Mouse (Mus musculus) MEL-GATA-1-ER (cell line): ENCODE measurements around the gene Smarcc2.
A peak's percentile ranks its signal among the peaks of the same experiment; 100 is the strongest.

Experiments
- DNase-seq: peaks from one replicate; pipeline ENCODE4 v3.0.0-alpha.2; 2012; ENCODE audit warnings: low read depth; ENCODE audit errors: extremely low read depth

Smarcc2 gene

DNA sequence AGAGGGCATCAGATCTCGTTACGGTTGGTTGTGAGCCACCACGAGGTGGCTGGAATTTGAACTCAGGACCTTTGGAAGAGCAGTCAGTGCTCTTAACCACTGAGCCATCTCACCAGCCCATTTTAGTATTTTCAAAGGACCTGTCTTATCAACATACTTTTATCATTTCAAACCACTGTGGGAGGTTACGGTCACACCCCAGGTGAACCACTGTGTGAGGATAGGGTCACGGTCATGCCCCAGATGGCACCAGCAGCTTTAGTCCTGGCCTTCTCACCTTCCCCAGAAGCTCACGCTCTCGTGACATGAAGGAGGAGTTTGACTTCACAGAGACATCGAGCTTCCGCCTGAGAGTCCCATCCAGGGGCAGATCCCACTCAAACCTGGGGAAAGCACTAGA is 52.1 kb downstream of the Smarcc2 start:
- DNase-seq = no peak

DNA sequence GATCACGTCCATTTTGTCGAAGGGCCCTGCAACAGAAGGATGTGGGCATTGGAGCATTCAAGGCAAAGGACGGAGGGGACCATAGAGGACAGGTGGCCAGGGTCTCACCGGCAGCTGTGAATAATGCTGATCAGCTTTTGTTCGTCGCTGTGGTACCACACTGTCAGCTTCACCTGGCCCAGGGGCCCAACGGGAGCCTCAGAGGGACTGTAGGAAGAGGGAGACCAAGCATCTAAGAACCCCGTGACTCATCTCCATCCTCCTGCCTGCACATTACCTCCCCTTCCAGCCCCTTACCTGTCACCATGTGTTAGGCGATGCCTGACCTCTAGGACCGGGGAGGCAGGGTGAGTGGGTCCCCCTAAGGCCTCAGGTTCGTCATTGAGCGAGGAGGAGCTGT is 52.7 kb downstream of the Smarcc2 start:
- no peak for DNase-seq

DNA sequence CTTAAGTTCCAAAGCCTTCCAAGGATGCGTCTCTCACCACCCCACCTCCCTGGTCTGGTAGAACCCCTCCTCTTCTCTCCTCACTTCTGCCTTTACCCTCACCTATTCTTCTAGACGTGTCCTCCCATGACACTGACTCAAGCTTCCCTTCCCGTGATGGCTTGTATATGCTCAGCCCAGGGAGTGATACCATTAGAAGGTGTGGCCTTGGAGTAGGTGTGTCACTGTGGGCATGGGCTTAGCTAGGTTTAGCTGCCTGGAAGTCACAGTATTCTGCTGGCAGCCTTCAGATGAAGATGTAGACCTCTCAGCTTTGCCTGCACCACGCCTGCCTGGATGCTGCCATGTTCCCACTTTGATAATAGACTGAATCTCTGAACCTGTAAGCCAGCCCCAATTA is 56.0 kb downstream of the Smarcc2 start:
- DNase-seq = no peak

DNA sequence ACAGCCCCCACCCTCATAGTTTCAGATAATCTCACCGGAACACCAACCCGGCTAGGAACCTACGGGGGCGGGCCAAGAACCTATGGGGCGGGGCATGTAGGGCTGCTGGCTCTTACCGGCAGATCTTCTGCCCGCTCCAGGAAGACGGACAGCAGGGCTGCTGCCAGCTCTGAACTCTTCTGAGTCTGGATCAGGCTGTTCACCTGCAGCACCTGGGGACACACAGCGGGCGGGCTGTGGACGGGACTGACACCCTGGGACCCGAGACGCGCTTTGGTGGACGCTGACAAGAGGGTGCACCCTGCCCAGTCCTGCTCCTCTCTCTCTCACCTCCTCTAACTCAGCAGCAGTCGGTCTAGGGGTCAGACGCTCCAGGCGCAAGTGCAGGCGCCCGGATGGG is 57.0 kb downstream of the Smarcc2 start:
- DNase-seq = no peak

DNA sequence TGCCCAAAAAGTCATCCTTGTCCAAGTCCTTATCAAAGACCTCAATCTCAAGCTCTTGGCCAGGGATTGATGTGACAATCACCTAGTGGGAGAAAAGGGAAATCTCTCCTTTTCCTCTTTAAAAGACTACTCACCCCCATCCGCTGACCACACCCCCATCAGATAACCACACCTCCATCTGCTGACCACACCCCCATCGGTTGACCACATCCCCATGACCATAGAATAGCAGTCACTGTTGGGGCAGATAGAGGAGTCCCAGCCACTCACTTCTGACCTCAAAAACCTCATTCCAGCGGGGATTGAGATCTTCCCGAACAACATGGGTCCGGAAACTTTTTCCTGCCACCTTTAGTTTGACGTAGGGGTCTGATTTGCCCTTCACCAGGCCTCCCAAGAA is 57.6 kb downstream of the Smarcc2 start:
- DNase-seq = no peak

DNA sequence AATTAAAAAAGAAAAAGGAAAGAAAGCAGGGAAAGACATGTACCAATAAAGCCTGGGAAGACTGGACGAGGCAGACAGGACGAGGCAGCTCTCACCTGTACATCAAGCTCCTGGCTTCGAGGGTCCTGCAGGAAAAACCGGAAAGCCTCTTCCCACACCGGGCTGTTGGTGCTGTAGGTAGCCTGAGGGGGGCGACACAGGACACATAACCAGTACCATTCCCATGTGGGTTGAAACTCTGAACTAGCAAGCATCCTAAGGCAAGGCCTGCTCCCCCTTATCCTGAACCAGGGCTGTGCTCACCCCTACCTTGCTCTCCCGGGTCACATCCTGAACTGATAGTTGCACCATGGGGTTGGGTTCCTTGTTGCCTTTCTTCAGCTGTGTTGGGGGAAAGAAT is 59.8 kb downstream of the Smarcc2 start:
- no peak for DNase-seq

DNA sequence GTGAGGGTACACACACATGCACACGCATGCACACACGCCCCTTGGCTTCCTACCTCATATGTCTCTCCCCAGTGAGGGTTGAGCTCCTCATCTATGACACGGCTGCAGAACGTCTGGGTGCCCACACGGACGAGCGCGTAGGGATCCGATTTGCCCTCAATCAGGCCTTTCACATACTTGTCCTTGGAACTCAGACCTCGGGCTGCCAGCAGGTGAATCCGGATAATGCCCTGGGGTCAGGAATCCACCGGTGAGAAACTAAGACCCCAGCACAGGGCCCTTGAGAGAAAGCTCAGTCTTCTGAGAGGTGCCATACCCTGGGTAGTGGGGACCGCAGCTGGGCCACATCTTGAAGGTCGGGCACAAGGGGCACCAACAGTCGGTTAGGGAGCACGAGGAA is 61.5 kb downstream of the Smarcc2 start:
- DNase-seq = no peak

DNA sequence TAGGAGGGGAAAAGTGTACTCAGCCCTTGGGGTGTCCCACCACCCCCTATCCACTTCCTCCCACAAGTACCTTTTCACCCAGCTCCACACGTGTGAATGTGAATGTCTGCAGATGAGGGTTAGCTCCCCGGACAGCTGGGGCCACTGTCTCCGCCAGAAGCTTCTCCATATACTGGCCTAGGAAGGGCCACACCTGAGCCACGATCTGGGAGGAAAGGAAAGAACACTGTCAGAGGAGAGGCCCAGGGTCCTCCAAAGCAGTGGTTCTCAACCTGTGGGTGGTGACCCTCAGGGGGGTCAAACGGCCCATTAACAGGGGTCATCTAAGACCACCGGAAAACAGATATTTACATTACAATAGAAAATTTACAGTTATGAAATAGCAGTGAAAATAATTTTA is 63.3 kb downstream of the Smarcc2 start:
- no peak for DNase-seq

DNA sequence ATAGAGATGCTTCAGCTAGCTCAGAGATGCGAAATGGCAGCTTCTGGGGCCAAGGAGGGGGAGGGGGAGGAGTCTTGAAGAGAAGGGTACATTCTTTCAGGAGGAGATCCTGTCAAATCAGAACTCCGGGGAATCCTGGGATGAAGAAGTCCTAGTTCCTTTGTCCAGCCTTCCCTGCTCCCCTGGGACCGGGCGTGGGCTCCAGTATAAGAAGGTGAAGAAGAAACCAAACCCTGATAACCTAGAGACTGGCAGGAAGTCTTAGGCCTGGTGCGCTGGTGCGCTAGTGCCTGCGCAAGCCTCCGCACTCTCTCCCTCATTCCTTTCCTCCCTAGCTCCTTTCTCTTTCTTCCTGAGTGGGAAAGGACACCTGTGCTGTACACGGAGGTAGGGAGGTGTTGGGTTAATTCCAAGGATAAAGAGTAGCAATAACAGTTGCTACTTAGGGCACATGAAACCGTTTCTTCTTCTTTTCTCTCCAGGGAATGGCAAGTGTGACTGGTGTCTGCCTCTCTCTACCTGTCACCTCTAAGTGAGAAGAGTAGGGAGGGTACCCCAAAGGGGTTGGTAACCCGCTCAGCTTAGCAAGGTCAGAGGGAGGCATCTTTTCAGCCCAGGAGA is 65.2 kb downstream of the Smarcc2 start:
- DNase-seq = peak; percentile 25

DNA sequence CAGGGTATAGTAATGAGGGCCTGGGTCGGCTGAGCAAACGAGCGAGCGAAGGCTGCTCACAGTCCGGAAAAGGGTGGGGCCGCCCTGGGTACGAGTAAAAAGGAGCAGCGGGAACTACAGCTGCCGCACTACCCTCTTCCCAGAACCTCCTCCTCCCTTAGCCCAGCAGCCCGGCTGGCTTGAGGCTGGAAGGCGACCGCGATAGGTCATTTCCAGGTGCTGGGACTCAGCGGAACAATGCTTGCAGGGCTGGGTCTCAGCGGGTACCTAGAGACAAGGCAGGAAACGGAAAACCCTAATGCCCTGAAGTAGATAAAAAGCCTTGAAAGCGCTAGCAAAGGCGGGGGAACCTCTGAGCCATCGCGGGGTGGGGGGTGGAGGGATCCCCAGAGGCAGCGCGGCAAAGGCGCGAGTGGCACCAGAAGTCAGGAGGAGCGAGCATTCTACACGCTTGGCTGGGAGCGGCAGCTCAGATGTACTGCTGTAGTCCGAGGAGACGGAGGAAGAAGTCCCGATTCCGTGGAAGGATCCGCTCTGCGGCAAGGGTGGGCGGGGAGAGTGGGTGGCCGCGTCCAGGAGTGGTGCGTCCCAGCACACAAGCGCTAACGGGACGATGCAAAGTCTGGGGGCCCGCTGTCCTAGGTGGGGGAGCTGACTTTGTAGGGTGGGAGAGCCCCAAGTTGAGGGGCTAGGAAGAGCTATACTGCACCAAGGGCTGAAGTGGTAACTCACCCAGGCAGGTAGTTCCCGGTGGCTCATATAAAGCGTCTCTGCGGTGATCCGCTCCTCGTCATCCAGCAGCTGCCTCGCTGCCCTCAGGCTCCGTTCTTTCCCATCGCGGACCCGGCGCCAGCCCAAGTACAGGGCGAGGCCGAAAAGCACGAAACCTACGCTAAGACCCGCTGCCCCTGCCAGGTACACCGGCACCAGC is 65.9 kb downstream of the Smarcc2 start:
- DNase-seq = peak; percentile 68

DNA sequence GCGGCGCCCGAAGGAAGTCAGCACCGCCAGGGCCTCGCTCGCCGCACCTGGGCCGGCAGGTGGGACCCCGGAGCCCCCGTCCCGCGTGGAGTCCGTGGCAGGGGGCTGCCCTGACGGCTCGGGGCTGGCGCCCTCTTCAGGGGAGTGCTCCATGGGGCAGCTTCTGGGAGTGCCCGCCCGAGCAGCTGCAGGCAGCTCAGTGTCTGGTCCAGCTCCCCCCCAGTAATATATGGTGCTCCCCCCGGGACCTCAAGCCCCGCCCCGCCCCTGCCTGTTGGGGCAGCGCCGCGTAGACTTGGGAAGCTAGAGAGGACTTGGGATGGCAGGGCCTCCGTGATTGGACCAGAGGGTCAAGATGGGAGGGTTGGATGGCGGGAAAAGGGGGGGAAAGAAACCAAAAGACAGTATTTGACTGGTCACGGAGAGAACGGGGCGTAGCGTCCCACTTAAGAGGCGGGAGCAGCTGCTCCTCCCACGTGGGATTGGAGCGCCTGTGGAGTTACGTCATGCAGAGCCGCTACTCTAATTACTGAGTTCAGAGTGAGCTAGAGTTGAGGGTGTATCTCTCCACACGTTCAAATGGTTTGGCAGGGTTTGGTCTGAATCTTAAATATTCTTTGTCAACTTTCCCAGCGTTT is 66.7 kb downstream of the Smarcc2 start, which contains the start of gene Esyt1:
Gene Esyt1, minus strand, starts transcription at position 201 of the 638 bp plus-strand sequence.
- peak; percentile 100 for DNase-seq

DNA sequence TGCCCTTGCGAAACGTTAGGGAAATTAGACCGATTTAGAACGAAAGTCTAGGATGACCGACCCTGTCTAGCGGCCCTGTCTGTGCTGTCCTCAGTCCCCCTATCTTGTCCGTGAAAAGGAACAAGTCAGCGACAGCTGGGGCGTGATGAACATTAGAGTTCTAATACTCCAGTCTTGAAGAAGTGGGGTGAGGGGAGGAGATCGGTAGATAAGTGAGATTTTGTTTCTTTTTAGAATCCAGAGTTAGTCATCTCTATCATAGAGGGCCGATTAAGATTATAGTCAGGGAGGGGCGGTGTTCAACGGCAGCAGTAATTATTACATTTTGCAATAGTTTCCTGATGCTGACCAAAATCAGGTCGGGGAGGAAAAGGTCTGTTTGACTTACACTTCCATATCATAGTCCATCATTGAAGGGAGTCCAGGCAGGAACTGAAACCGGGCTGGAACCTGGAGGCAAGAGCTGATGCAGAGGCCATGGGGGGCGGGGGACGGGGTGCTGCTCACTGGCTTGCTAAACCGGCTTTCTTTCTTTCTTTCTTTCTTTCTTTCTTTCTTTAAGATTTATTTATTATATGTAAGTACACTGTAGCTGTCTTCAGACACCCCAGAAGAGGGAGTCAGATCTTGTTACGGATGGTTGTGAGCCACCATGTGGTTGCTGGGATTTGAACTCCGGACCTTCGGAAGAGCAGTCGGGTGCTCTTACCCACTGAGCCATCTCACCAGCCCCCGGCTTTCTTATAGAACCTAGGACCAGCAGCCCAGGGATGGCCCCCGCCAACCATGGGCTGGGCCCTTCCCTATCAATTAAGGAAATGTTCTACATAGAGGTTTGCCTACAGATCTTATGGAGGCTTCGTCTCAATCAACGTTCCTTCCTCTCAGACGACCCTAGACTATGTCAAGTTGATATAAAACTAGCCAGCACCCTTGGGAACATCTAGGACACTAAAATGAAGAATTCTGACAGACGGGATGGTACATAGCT is 67.6 kb downstream of the Smarcc2 start:
- DNase-seq = peak; percentile 23

DNA sequence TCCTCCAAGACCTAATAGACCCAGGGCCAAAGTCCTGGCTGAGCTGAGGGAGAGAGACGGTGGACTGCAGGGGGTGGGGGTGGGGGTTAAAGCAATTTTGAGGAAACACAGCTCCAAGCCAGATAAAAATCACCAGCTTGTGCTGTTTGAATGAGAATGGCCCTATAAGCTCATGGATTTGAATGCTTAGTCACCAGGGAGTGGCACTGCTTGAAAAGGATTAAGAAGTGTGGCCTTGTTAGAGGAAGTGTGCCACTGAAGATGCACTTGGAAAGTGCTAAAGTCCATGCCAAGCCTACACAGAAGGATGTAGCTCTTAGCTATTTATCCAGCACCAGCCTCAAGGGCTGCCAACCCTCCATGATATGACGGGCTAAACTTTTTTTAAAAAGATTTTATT is 76.2 kb downstream of the Smarcc2 start:
- DNase-seq = peak; percentile 68

DNA sequence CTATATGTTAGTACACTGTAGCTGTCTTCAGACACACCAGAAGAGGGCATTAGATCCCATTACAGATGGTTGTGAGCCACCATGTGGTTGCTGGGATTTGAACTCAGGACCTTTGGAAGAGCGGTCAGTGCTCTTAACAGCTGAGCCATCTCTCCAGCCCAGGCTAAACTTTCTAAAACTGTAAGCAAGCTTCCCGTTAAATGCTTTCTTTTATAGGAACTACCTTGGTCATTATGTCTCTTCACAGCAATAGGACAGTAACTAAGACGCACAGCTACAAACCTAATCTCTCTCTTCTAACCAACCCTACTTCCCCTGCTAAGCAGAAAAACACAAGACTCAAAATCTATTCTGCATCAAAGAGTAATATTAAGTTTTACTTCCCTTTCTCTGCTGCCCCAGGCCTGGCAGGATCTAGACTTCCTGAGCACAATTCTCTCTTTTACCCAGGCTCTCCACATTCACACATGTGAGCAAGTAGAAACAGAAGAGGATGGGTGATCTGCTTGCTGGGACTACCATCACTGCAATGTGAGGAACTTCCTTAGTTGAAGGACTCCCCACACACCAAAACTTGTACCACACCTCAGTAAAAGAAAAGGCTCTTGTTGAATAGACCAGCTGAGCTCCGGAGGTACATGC is 76.7 kb downstream of the Smarcc2 start:
- peak; percentile 71 for DNase-seq

DNA sequence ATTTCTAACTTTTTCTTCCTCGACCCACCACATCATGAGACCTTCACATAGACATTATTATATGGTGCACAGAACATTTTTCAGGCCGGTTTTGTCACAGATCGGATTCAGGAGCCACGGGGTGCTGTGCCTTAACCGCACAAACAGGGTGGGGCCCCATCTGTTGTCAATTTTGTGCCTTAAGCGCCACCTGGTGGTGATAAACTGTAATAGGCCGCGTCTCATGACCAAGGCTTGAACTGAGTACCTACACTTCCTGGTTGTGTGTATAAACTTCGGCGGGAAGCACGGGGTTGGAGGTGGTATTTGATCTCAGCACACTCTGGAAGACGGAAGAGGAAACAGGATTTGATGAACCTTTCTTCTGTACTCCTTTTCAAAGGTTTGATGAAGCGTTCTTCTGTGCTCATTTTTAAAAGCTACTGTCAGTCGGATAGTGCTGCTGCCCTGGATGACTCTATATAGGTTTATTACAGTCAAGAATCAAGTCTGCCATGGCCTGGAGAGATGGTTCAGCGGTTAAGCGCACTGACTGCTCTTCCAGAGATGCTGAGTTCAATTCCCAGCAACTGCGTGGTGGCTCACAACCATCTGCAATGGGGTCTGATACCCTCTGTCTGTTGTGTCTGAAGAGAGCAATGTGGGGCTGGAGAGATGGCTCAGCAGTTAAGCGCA is 77.4 kb downstream of the Smarcc2 start:
- peak; percentile 96 for DNase-seq

DNA sequence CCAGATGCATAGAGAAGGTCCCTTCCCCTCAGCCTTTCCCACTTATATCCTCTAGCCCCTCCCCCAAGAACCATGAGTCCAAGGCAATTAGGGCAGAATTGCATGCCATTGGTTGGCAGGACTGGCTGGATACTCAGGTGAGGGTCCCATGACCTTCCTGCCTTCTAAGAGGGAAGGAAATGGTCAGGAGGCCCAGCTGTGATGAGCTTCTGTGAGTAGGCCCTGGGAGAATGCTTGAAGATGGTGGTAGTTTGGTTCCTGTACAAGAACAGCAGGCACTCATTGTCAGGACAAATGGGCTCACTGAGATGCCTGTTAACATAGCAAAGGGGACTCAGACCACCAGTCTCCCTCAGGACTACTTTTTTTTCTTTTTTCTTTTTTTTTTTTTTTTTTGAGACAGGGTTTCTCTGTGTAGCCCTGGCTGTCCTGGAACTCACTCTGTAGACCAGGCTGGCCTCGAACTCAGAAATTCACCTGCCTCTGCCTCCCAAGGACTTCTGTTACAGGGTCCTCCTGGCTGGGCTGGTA is 79.4 kb downstream of the Smarcc2 start:
- no peak for DNase-seq
